Comparison of ENCODE assay signal across 12 mouse cellular contexts in genomic region chr7:131113676-131114075, GRCm38 (mm10). TPM values are rescaled to one million over a fixed set of nuclear protein-coding genes. Genes with fewer than 3 reads are reported as not detected.
A peak's percentile ranks its signal among the peaks of the same experiment; 100 is the strongest.
DNase-seq lines count a peak whose midpoint lies in the region; ATAC-seq and TF ChIP-seq lines count a peak whose summit lies in the region.
"Had no signal": no experiment of that assay in that cellular context is flagged by ENCODE, and none has a peak within 500 bp of the region (broad histone marks: within the 10 kb centered on the region; RNA-seq: fewer than 3 reads in every experiment).

No protein-coding gene starts in this region.

- no peak overlapping the region for H3K4me2 ChIP-seq in intestine, embryonic 14.5 days (ENCODE audit: low read length)
- H3K4me2 ChIP-seq in intestine, postnatal 0 days (replicated peaks; ENCODE audit: low read depth): no peak overlapping the region
- H3K4me2 ChIP-seq in lung, embryonic 14.5 days: no peak overlapping the region
- no peak overlapping the region for H3K4me2 ChIP-seq in forebrain, embryonic 11.5 days (ENCODE audit: low read depth, low read length, severe bottlenecking)

- H3K36me3 ChIP-seq in intestine, embryonic 14.5 days (ENCODE audit: control insufficient read depth, insufficient read depth, low read length): no peaks in the 10 kb centered on the region
- H3K36me3 ChIP-seq in intestine, postnatal 0 days (ENCODE audit: control insufficient read depth, insufficient read depth): peaks cover 6% of the 10 kb centered on the region
- H3K36me3 ChIP-seq in lung, embryonic 14.5 days (ENCODE audit: insufficient read depth): no peaks in the 10 kb centered on the region
- H3K36me3 ChIP-seq in forebrain, embryonic 11.5 days (ENCODE audit: control insufficient read depth, insufficient read depth, low read length): no peaks in the 10 kb centered on the region

- WGBS in intestine, embryonic 14.5 days: 38% methylated on average over 6 of the region's 6 CpGs
- 50% methylated on average over 6 of the region's 6 CpGs for WGBS in intestine, postnatal 0 days
- WGBS in lung, embryonic 14.5 days: 28% methylated on average over 6 of the region's 6 CpGs
- 83% methylated on average over 6 of the region's 6 CpGs for WGBS in forebrain, embryonic 11.5 days

- no peaks in the 10 kb centered on the region for H3K27me3 ChIP-seq in intestine, embryonic 14.5 days (replicated peaks; ENCODE audit: control insufficient read depth, insufficient read depth, low read length)
- no peaks in the 10 kb centered on the region for H3K27me3 ChIP-seq in intestine, postnatal 0 days (replicated peaks; ENCODE audit: control insufficient read depth, insufficient read depth, low read length)
- no peaks in the 10 kb centered on the region for H3K27me3 ChIP-seq in lung, embryonic 14.5 days (ENCODE audit: insufficient read depth, low read length)
- no peaks in the 10 kb centered on the region for H3K27me3 ChIP-seq in forebrain, embryonic 11.5 days (ENCODE audit: control insufficient read depth, insufficient read depth, low read length)

- no peak for ATAC-seq in cerebellum, adult (ENCODE audit: insufficient number of reproducible peaks, low FRiP score, low TSS enrichment)
- no peak for ATAC-seq in intestine, embryonic 14.5 days (replicated peaks; ENCODE audit: low FRiP score, low TSS enrichment, low read depth)
- ATAC-seq in intestine, postnatal 0 days: no peak
- peak; percentile 58 for ATAC-seq in lung, embryonic 14.5 days (ENCODE audit: insufficient read depth)
- ATAC-seq in forebrain, embryonic 11.5 days (replicated peaks; ENCODE audit: low FRiP score): no peak

- DNase-seq in cerebellum, adult 11 months: peak; percentile 2
- DNase-seq in intestine, embryonic 14.5 days (ENCODE audit: low spot score): peak; percentile 52
- peak; percentile 21 for DNase-seq in NIH3T3 (ENCODE audit: low read depth)
- DNase-seq in lung, embryonic 14.5 days: peak; percentile 69
- DNase-seq in B cell, adult 2 months: no peak
- DNase-seq in forebrain, embryonic 11.5 days (ENCODE audit: low spot score): no peak
- DNase-seq: liver had no signal

- no peak overlapping the region for H3K27ac ChIP-seq in intestine, embryonic 14.5 days (ENCODE audit: low read depth)
- H3K27ac ChIP-seq in intestine, postnatal 0 days (ENCODE audit: low read depth, low read length): no peak overlapping the region
- H3K27ac ChIP-seq in lung, embryonic 14.5 days (ENCODE audit: low read depth): no peak overlapping the region
- H3K27ac ChIP-seq in forebrain, embryonic 11.5 days (ENCODE audit: low read depth, low read length): no peak overlapping the region

- no peak overlapping the region for H3K4me3 ChIP-seq in intestine, embryonic 14.5 days (ENCODE audit: low read depth, low read length)
- H3K4me3 ChIP-seq in intestine, postnatal 0 days (ENCODE audit: low read depth, low read length): no peak overlapping the region
- H3K4me3 ChIP-seq in lung, embryonic 14.5 days (ENCODE audit: low read depth, low read length): no peak overlapping the region
- no peak overlapping the region for H3K4me3 ChIP-seq in forebrain, embryonic 11.5 days (ENCODE audit: low read depth, low read length)

- no peak for TF ChIP-seq CTCF in intestine, postnatal 0 days (IDR thresholded peaks at IDR 0.05; ENCODE audit: low read depth)
- no peak for TF ChIP-seq CTCF in lung, embryonic 14.5 days (IDR thresholded peaks at IDR 0.05; ENCODE audit: low read depth)

- H3K9me3 ChIP-seq in intestine, embryonic 14.5 days (ENCODE audit: control insufficient read depth, low read length): no peaks in the 10 kb centered on the region
- no peaks in the 10 kb centered on the region for H3K9me3 ChIP-seq in intestine, postnatal 0 days (ENCODE audit: control insufficient read depth)
- H3K9me3 ChIP-seq in lung, embryonic 14.5 days (ENCODE audit: low read depth, low read length): no peaks in the 10 kb centered on the region
- H3K9me3 ChIP-seq in forebrain, embryonic 11.5 days (ENCODE audit: control insufficient read depth, low read length): no peaks in the 10 kb centered on the region

- H3K4me1 ChIP-seq in intestine, embryonic 14.5 days (replicated peaks; ENCODE audit: control insufficient read depth, insufficient read depth, low read length): no peaks in the 10 kb centered on the region
- H3K4me1 ChIP-seq in intestine, postnatal 0 days (replicated peaks; ENCODE audit: control insufficient read depth, insufficient read depth, low read length): no peaks in the 10 kb centered on the region
- H3K4me1 ChIP-seq in lung, embryonic 14.5 days (ENCODE audit: insufficient read depth): no peaks in the 10 kb centered on the region
- no peaks in the 10 kb centered on the region for H3K4me1 ChIP-seq in forebrain, embryonic 11.5 days (replicated peaks; ENCODE audit: control insufficient read depth, insufficient read depth, low read length)

- no peak overlapping the region for H3K9ac ChIP-seq in intestine, embryonic 14.5 days (ENCODE audit: low read length)
- H3K9ac ChIP-seq in intestine, postnatal 0 days (ENCODE audit: low read depth, low read length): no peak overlapping the region
- H3K9ac ChIP-seq in lung, embryonic 14.5 days: no peak overlapping the region
- H3K9ac ChIP-seq in forebrain, embryonic 11.5 days (ENCODE audit: low read length): no peak overlapping the region

RNA-seq across cellular contexts. Expression of gene 4933402N03Rik, which starts 32.4 kb away (rescaled TPM):
- polyA plus RNA-seq in intestine, embryonic 14.5 days (2014; fragmentation: Nextera tagmentation; extraction: Ambion mirVana): not detected in 2 replicates
- polyA plus RNA-seq in intestine, postnatal 0 days (2015; fragmentation: Nextera tagmentation; extraction: Ambion mirVana): not detected in 2 replicates
- polyA plus RNA-seq in lung, embryonic 14.5 days (2014; fragmentation: Nextera tagmentation; extraction: Ambion mirVana): not detected in 2 replicates
- not detected in 2 replicates for polyA plus RNA-seq in forebrain, embryonic 11.5 days (2014; fragmentation: Nextera tagmentation; extraction: Ambion mirVana)
- polyA plus RNA-seq: C2C12; neural tube, embryonic 14.5 days; urinary bladder, adult 2 months had no signal

Comparison
In these comparisons a context has a peak if more than half of its experiments do, and no peak if none do; other contexts are left out.
1. DNase-seq: peak in cerebellum, adult 11 months (single experiment), intestine, embryonic 14.5 days (single experiment), NIH3T3 (single experiment) and lung, embryonic 14.5 days (single experiment); none in B cell, adult 2 months (0 of 2) and forebrain, embryonic 11.5 days (single experiment).